Mouse (Mus musculus): Measurements from ENCODE around the gene Creb3l2. TPM values are rescaled to one million over a fixed set of nuclear protein-coding genes. Genes with fewer than 3 reads are reported as not detected.

Gene Creb3l2
- total RNA-seq, 2 experiments from 2014 or later: 9.3 to 9.4 TPM

GRCm38 (mm10) chr6:37282659-37283058 is 159.3 kb downstream of the Creb3l2 start:
- DNase-seq (ENCODE audit: low spot score in 2 of 2): no peak

Other genes with a start within 250 kb of the Creb3l2 start
- 10 to 100 TPM; 86.9 to 88.0 TPM for gene Dgki, start 142.0 kb downstream of the Creb3l2 start, total RNA-seq (2021)
- gene Akr1d1, start 88.0 kb upstream of the Creb3l2 start, total RNA-seq (2021): not detected